Mouse (Mus musculus): ENCODE measurements around the gene Ptprg. TPM values are rescaled to one million over a fixed set of nuclear protein-coding genes. Genes with fewer than 3 reads are reported as not detected.

Gene Ptprg
- total RNA-seq, 1 experiment from 2014 or later: not detected

DNA sequence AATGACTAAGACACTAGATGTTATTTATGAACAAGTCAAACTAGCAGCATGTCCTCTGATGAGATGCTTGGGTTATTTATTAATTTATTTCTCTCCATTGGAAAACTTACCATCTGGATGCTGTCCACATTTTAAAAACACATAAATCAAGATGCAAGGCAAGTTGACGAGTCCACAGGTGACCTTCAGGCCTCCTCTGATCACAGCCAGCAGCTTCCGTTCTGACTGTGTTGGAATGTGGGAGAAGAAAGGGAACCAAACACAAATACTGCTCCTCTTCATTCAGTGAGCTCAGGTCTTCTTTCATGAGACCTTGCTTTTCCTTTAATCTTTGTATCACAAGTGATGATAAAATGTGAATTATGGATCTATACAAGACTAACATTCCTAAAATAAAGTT lies 437.8 kb downstream of the Ptprg start:
- no peak for ATAC-seq (replicated peaks in 1 of 2; ENCODE audit: insufficient read depth in 1 of 2, low FRiP score in 2 of 2, low TSS enrichment in 1 of 2, low read depth in 1 of 2, poor library complexity in 2 of 2, severe bottlenecking in 2 of 2)

DNA sequence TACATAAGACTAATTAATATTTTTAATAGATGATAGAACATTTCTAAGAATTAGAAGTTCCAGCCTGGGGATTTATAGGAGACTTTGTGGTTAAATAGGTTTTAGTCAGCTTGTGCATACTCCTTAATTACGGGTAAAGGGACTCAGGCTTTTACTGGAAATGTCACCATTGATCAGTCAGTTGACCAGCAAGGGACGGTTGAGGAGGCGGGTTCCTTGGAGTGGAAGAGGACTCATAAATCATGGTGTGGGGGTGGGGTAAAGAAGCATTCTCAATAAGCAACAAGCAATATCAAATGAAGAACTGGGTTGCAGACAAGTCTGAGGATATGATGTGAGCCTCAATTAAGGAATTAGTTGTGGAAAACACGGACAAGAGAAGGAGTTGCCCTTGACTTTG lies 438.8 kb downstream of the Ptprg start:
- no peak for ATAC-seq (replicated peaks in 1 of 2; ENCODE audit: insufficient read depth in 1 of 2, low FRiP score in 2 of 2, low TSS enrichment in 1 of 2, low read depth in 1 of 2, poor library complexity in 2 of 2, severe bottlenecking in 2 of 2)

DNA sequence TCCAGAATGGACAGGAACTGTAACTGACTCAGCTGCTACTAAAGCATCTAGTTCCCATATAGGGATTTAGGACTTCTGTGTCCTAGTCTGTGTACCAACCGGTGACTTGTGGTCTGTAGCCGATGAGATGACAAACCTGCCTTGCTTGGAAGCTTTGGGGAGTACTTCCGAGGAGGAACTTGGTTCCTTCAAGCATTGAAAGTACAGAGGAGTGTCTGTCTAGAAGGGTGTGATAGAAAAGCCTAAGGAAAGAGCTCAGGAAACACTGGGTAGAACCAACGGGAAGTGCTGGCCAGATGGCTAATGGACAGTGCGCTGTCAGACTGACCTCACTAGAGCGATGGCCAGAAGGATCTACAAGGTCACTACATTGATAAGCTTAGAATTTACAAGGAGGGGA lies 439.2 kb downstream of the Ptprg start:
- ATAC-seq (replicated peaks in 1 of 2; ENCODE audit: insufficient read depth in 1 of 2, low FRiP score in 2 of 2, low TSS enrichment in 1 of 2, low read depth in 1 of 2, poor library complexity in 2 of 2, severe bottlenecking in 2 of 2): no peak

DNA sequence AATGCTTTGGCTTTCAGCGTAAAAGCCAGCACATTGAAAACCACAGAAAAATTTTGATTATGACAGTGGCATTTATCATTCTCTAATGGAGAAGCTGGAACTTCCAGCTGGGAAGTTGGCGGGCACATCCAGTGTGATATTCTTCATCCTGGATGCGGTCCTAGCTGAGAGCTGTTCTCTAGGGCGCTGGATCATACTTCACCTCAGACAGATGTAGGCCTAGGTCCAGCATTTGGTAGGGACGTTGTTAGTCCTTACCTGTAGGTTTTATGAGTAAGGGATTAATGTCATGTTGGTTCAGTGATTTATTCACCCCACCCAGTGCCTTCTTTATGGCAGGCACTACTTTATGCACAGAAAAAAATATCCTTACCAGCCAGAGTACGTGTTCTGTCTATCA lies 444.2 kb downstream of the Ptprg start:
- no peak for ATAC-seq (replicated peaks in 1 of 2; ENCODE audit: insufficient read depth in 1 of 2, low FRiP score in 2 of 2, low TSS enrichment in 1 of 2, low read depth in 1 of 2, poor library complexity in 2 of 2, severe bottlenecking in 2 of 2)

DNA sequence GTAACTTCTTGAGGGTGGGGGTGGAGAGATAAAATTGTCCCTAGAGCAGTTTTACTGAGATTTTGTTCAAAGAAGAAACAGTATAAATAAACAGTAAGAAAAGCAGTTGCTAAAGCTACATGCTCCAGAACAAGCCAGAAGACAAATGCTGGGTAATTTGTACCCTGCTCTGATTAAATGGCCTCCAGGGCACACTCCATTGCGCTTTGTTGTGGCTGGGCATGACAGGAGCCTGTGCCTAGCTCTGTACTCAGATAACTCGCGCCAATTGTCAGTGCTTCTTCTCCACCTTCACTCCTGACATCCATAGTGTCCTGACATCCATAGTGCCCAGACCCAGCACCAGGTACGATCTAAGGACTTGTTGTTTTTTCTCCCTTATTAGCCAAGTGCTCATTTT lies 445.1 kb downstream of the Ptprg start:
- ATAC-seq (replicated peaks in 1 of 2; ENCODE audit: insufficient read depth in 1 of 2, low FRiP score in 2 of 2, low TSS enrichment in 1 of 2, low read depth in 1 of 2, poor library complexity in 2 of 2, severe bottlenecking in 2 of 2): no peak

DNA sequence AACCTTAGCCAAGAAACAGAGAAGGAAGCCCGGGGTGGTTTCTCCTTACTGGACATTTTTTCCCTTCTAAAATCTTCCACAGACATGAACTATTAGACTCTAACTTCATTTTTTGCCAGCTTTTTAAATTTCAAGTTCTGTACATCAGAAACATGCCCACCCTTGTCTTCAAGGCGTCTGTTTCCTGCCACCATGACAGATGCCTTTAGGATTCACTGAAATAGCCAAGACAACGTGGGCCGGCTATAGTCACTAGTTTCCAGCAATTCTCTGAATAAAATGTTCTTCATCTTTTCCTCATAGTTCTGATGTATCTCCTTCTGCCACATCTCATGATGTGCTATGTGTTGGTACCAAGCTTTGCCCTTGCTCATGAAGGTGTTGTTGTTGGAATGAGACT lies 450.7 kb downstream of the Ptprg start:
- ATAC-seq (replicated peaks in 1 of 2; ENCODE audit: insufficient read depth in 1 of 2, low FRiP score in 2 of 2, low TSS enrichment in 1 of 2, low read depth in 1 of 2, poor library complexity in 2 of 2, severe bottlenecking in 2 of 2): no peak

DNA sequence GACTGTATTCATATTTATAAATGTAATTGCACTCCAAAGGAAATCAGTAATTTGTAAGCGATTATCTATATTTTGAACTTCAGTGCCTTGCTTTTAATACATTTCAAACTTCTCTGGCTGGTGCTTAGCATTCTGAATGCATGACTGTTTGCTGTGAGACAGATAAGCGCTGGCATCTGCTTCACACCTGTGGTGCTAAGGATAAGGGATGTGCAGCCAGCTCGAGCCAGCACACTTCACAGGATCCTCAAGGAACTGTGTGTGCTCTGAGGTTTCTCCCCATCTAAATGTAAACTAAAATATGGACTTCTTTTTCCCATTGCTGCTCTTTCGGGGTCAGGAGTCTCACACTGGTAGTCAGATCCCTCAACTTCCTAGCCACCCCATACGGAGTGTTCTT lies 458.4 kb downstream of the Ptprg start:
- no peak for ATAC-seq (replicated peaks in 1 of 2; ENCODE audit: insufficient read depth in 1 of 2, low FRiP score in 2 of 2, low TSS enrichment in 1 of 2, low read depth in 1 of 2, poor library complexity in 2 of 2, severe bottlenecking in 2 of 2)

DNA sequence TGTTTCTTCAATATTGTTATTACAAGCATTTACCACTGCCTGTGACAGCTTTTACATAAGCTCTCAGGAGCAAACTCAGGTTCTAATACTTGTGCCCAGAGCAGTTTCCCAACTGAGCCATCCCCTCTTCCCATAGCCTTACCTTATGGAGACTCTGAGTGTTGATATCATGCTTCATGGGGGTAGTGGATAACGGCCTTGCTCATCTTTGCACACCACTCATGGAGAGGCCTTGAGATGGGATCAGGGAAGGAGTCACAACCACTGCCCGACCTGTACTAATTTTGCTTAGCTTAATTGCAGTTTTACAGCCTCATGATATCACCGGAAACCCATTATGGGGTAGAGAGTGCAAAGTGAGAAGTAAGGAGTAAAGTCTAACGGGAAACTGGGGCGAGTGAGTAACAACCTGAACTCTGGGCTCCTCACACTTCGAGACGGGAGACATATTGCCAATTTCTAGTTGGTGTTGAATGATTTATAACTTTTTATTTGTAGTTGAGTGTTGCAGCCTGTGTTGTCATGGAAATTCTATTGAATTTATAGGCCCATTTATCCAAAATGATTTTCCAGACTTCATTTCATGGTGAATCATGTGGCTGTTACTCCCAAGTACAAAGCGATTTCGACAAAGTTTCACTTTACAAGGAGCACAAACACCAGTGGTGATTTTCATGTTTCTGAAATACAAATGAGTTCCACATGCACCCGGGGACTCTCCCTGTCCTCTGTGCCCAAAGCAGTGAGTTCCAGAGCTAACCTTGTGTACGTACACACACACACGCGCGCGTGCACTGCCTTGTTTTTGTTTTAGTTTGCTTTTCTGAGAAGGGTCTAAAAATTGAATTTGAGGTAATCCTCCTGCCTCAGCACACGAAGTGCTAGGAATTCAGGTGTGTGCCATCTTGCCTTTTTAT lies 472.7 kb downstream of the Ptprg start:
- ATAC-seq (replicated peaks in 1 of 2; ENCODE audit: insufficient read depth in 1 of 2, low FRiP score in 2 of 2, low TSS enrichment in 1 of 2, low read depth in 1 of 2, poor library complexity in 2 of 2, severe bottlenecking in 2 of 2): no peak

DNA sequence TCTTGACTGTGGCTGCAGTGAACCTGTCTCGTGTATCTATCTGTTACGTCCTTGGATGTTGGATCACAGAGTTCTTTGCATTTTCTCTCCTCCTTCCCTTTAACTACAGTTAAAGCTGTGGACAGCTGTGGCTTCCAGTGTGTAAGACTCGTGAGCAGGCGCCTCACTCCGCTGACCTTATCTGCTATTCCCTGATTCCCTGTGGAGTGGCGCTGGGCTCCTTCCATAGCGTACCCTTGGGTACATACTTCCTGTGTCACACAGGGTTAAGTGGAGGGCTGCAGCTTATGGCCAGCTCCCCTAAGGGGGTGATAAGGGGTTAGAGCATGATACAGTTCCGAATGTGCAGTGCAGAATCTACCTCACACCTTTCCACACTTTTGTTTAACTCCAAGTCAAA lies 473.9 kb downstream of the Ptprg start:
- ATAC-seq (replicated peaks in 1 of 2; ENCODE audit: insufficient read depth in 1 of 2, low FRiP score in 2 of 2, low TSS enrichment in 1 of 2, low read depth in 1 of 2, poor library complexity in 2 of 2, severe bottlenecking in 2 of 2): no peak

DNA sequence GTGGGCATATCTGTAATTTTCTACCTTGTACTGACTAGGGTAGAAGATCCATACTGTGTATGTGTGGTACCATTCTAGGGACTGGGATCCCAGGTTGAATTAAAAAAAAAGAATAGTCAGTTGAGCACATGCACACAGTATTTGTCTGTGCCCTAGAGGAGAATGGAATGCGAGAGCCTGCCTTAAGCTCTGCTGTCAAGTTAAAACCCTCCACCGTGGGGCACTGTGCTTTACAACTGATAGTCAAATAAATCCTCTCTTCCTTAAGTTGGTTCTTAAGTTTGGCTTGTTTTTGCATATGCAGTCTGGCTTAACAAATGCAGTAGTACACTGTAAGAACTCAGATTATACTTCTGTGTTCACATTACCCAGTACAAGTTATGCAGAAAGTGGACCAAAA lies 476.6 kb downstream of the Ptprg start:
- no peak for ATAC-seq (replicated peaks in 1 of 2; ENCODE audit: insufficient read depth in 1 of 2, low FRiP score in 2 of 2, low TSS enrichment in 1 of 2, low read depth in 1 of 2, poor library complexity in 2 of 2, severe bottlenecking in 2 of 2)

DNA sequence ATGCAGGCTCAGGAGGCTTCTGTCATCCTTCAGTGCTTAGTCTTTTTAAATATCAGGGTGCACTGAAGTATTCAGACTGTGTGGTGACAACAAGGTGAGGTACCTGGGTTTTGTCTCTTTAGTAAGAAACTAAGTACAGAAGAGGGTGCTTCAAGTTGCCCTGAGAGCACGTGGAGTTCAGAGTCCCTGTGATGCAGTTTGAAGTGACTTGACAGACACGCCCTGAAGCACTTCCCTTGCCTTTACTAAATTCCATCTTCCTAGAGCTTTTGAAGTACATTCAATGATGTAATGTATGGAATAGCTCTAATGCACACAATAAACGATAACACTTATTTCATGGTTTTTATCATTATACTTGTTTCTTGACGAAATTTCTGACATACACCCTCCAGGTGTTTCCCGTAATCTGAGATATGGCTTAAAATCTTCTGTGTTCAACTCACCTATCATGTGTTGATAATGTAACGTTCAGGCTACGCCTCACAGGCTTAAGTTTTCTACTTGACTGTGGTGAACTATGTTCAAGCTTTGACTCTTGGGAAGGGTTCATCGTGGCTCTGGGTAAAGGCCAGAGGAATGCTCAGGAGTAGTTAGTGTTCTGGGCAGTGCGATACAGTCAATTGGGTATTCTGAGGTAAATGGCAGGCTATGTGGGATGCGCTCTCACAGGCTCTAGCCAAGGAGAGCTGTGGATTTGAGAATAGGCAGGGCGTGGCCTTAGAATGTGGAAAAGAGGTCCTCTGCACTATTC lies 483.4 kb downstream of the Ptprg start:
- ATAC-seq (replicated peaks in 1 of 2; ENCODE audit: insufficient read depth in 1 of 2, low FRiP score in 2 of 2, low TSS enrichment in 1 of 2, low read depth in 1 of 2, poor library complexity in 2 of 2, severe bottlenecking in 2 of 2): no peak

DNA sequence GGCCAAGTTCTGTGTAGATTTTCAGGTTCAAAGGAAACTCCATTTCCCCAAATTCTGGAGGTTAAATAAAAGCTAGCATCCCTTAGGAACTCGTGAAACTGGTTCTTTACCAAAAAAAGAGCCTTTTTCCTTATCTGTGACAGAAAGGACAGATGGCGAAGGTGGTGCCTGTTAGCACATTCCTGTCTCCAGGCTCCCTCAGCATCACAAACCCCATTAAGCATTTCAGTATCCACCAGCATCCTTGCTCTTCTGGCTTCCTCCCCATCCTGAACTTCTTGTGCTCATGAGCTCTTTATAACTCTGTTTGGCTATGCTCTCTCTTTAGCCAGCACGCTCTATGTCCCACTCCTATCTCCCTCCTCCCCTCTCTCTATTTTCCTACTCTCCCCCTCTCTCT lies 486.4 kb downstream of the Ptprg start:
- no peak for ATAC-seq (replicated peaks in 1 of 2; ENCODE audit: insufficient read depth in 1 of 2, low FRiP score in 2 of 2, low TSS enrichment in 1 of 2, low read depth in 1 of 2, poor library complexity in 2 of 2, severe bottlenecking in 2 of 2)

DNA sequence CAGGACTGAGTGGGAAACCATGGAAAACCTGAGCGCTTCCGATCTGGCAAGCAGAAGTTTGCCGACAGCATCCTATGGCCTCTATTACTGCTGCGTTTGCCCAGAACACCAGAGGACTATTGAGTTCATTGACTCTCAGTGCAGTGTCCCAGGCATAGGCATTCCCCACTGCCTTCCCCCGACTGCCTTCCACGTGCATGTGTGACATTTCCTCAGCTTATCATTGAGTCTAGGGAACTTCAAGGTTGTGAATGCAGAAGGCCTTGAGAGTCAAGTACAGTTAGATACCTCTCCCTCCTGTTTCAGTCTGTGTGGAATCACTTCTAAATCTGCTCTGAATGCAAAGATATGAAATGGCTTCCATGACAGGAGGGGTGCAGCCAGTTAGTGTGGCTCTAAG lies 488.2 kb downstream of the Ptprg start:
- no peak for ATAC-seq (replicated peaks in 1 of 2; ENCODE audit: insufficient read depth in 1 of 2, low FRiP score in 2 of 2, low TSS enrichment in 1 of 2, low read depth in 1 of 2, poor library complexity in 2 of 2, severe bottlenecking in 2 of 2)

DNA sequence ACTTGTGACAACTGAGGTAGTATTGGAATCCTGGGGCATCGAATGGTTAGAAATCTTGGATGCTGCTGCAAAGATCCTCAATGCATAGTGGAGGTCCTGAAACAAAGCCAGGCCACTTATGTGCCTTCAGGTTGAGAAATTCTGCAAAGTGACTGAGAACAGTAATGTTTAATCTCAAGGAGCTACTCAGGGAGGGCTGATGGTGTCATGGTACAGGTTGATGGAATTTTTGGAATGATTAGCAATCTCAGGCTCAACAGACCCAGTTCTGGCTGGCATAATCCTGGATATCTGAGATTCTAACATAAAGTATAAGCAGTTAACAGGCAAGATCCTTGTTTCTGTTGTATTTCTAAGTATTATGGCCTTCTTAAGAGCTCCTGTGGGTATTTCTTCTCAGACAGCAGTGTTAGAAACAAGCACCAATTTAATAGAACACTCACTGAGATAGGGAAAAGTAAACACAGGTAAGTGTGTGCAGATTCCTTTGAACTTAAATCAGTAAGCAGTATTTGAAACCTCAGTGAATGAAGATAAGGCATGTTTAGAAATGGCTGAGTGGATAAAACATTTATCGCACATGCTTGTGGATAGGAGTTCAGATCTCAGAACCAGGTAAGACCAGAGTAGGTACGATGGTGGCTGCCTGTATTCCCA lies 493.0 kb downstream of the Ptprg start:
- ATAC-seq (replicated peaks in 1 of 2; ENCODE audit: insufficient read depth in 1 of 2, low FRiP score in 2 of 2, low TSS enrichment in 1 of 2, low read depth in 1 of 2, poor library complexity in 2 of 2, severe bottlenecking in 2 of 2): no peak

DNA sequence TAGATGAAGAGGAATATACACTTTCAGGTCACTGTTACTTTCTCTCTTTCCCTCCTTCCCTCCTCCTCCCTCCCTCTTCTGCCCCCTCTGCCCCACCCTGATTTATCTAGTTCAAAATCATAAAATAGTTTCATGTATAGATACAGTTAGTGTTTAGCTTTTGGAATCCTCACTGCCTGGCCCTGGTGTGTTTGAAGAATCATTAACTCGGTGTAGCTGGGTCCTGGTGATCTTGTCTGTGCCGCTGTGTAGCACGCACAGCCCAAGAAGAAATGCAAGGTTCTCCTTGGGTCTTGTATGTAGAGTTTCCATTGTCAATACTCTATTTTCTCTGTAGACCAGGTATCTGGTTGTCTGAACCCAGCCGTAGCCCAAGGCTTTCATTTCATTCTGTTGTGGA lies 494.3 kb downstream of the Ptprg start:
- ATAC-seq (replicated peaks in 1 of 2; ENCODE audit: insufficient read depth in 1 of 2, low FRiP score in 2 of 2, low TSS enrichment in 1 of 2, low read depth in 1 of 2, poor library complexity in 2 of 2, severe bottlenecking in 2 of 2): no peak

DNA sequence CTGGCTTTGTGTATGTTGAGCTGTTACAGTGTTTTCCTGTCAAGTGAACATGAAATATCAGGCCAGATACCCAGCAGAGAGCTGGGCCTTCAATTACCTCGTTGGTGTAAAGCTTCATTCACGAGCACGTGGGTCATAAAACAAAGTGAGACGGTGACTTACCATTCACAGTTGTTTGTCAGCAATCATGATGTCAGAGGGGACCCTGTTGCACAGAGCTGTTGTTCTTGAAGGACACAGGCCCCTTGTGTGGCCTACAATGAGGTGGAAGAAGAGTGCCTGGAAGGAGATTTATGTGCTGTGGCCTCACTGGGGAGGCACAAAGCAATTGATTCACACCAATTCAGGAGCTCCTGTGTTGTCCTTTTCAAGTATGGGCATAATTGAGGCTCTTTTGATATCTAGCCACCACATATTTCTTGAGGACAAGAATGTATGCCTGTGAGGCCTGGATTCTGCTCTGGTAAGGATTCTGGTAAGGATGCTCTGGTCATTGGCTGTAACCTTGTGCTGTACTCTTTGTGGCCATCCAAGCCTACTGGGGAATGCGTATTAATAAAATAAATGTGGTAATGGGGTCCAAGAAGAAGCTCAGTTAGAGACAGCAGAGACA lies 503.7 kb downstream of the Ptprg start:
- ATAC-seq (replicated peaks in 1 of 2; ENCODE audit: insufficient read depth in 1 of 2, low FRiP score in 2 of 2, low TSS enrichment in 1 of 2, low read depth in 1 of 2, poor library complexity in 2 of 2, severe bottlenecking in 2 of 2): no peak

DNA sequence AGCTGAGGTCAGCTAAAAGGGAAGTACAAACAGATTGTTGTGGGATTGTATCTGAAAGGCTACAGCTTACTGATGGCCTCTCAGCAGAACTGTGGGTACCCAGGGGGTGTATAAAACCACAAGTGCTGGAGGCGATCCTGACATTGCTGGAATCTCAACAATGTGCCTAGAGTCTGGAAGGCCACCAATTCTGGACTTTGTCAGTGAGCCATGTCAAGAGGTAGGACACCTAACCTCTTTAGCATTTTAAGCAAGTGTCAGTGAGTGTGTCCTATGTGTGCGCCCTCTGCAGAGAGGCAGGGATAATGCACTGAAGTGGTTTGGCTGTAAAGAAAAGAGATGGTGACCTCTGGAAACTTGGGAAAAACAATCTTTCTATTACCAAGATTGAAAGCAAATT lies 504.5 kb downstream of the Ptprg start:
- no peak for ATAC-seq (replicated peaks in 1 of 2; ENCODE audit: insufficient read depth in 1 of 2, low FRiP score in 2 of 2, low TSS enrichment in 1 of 2, low read depth in 1 of 2, poor library complexity in 2 of 2, severe bottlenecking in 2 of 2)

DNA sequence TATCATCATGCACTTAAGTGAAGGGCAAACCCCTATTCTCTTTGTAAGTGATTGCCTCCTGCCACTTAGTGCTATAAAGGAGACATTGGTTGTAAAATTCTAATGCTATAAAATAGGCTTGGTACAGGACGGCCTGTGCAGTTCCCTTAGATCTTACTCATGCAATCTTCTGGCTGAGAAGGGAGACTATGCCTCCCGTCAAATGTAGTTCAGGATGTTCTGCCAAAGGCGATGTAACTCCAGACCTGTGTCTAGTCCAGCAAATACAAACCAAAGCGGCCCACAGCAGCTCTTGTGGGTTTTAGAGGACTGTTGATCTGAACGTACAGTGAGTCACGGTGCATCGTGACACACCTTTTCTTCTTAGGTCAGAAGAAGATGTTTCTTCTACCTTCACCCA lies 505.8 kb downstream of the Ptprg start:
- no peak for ATAC-seq (replicated peaks in 1 of 2; ENCODE audit: insufficient read depth in 1 of 2, low FRiP score in 2 of 2, low TSS enrichment in 1 of 2, low read depth in 1 of 2, poor library complexity in 2 of 2, severe bottlenecking in 2 of 2)
